Mouse (Mus musculus) stomach, postnatal 0 days (tissue): ENCODE measurements around the gene Ppm1f. TPM values are rescaled to one million over a fixed set of nuclear protein-coding genes. Genes with fewer than 3 reads are reported as not detected.
"Not testable (repeated sequence)": the region's sequence is repeated elsewhere in the genome, so short reads cannot be mapped to it uniquely, and the experiment has no call there.

Experiments
- ATAC-seq: fragments of 200-750 bp; cut with Nextera tagmentation; 2 replicates; pipeline ENCODE4 v1.8.0; 2017; ENCODE audit not compliant: low FRiP score, low TSS enrichment
- DNase-seq: peaks from one replicate; pipeline ENCODE4 v3.0.0-alpha.2; 2016; ENCODE audit warnings: low spot score
- H3K27ac ChIP-seq: fragments of 300-500 bp; sonication (generic); replicated peaks from 2 replicates; pipeline ENCODE4 v1.5.1; 2014; ENCODE audit warnings: mild to moderate bottlenecking, control low read depth
- H3K27me3 ChIP-seq: fragments of 300-500 bp; sonication (generic); 2 replicates; pipeline ENCODE4 v1.6.1; 2014; ENCODE audit warnings: low read length; ENCODE audit not compliant: control insufficient read depth, insufficient read depth
- H3K36me3 ChIP-seq: fragments of 300-500 bp; sonication (generic); 2 replicates; pipeline ENCODE4 v1.6.1; 2014; ENCODE audit warnings: low read length, mixed read lengths; ENCODE audit not compliant: control insufficient read depth, insufficient read depth
- H3K4me1 ChIP-seq: fragments of 300-500 bp; sonication (generic); replicated peaks from 2 replicates; pipeline ENCODE4 v1.6.1; 2014; ENCODE audit warnings: antibody characterized with exemption; ENCODE audit not compliant: control insufficient read depth, insufficient read depth
- H3K4me2 ChIP-seq: fragments of 300-500 bp; sonication (generic); replicated peaks from 2 replicates; pipeline ENCODE4 v1.6.1; 2014; ENCODE audit warnings: low read depth, mild to moderate bottlenecking, control low read depth, moderate library complexity
- H3K4me3 ChIP-seq: fragments of 300-500 bp; sonication (generic); 2 replicates; pipeline ENCODE4 v1.5.1; 2014; ENCODE audit warnings: low read depth, low read length, control low read depth
- H3K9ac ChIP-seq: fragments of 300-500 bp; sonication (generic); 2 replicates; pipeline ENCODE4 v1.6.1; 2014; ENCODE audit warnings: mild to moderate bottlenecking, low read length, control low read depth, mixed read lengths
- H3K9me3 ChIP-seq: fragments of 300-500 bp; sonication (generic); 2 replicates; pipeline ENCODE4 v1.6.1; 2016; ENCODE audit warnings: low read length; ENCODE audit not compliant: control insufficient read depth
- CTCF ChIP-seq: IDR thresholded peaks from 2 replicates; pipeline ENCODE4 v1.5.1; 2016; ENCODE audit warnings: antibody characterized with exemption, low read depth, mild to moderate bottlenecking, moderate library complexity
- EP300 ChIP-seq: optimal IDR thresholded peaks from 2 replicates; pipeline ENCODE3; 2016; ENCODE audit warnings: antibody characterized with exemption
- WGBS: fragments of 180-500 bp; shearing (Covaris S2); extraction: QIAGEN DNeasy Blood & Tissue Kit; methylation state at CpG from one replicate; pipeline ENCODE4 v1.1.7; 2014; 5-methylcytosine and 5-hydroxymethylcytosine counted together
- polyA plus RNA-seq: library from polyadenylated mRNA; unstranded; fragments of >200 nt; fragmentation: Nextera tagmentation; extraction: Ambion mirVana; gene quantifications from 2 replicates; pipeline ENCODE4 v1.2.1, GENCODE M21; 2015

The Ppm1f gene
- polyA plus RNA-seq, 1 experiment from 2014 or later = 5.5 TPM

GRCm38 (mm10) chr16:16913440-16913839, 17.2 kb downstream of the Ppm1f start:
- peaks cover 20% of the 10 kb centered on the region for H3K36me3 ChIP-seq
- H3K9me3 ChIP-seq = no peaks in the 10 kb centered on the region
- no peaks in the 10 kb centered on the region for H3K27me3 ChIP-seq
- 40% methylated on average over 1 of the region's 1 CpGs for WGBS
- H3K4me2 ChIP-seq = no peak overlapping the region
- no peak overlapping the region for H3K4me3 ChIP-seq
- TF ChIP-seq CTCF = no peak
- DNase-seq (no peak), ATAC-seq (no peak)
- H3K9ac ChIP-seq = 0 out of 2 replicates have a peak overlapping the region, but pooled peaks have one; percentile 13
- H3K27ac ChIP-seq = no peak overlapping the region
- H3K4me1 ChIP-seq = no peaks in the 10 kb centered on the region

GRCm38 (mm10) chr16:16918441-16919117, 22.3 kb downstream of the Ppm1f start:
- H3K9ac ChIP-seq = no peak overlapping the region
- WGBS = 91% methylated on average over 7 of the region's 7 CpGs
- H3K4me1 ChIP-seq = no peaks in the 10 kb centered on the region
- ATAC-seq (no peak), DNase-seq (no peak)
- peaks cover 15% of the 10 kb centered on the region; the same call in 1 of the 2 replicates for H3K36me3 ChIP-seq
- no peaks in the 10 kb centered on the region for H3K9me3 ChIP-seq
- no peak overlapping the region for H3K4me3 ChIP-seq
- H3K4me2 ChIP-seq = no peak overlapping the region
- H3K27ac ChIP-seq = no peak overlapping the region
- TF ChIP-seq CTCF (no peak), EP300 (no peak)
- no peaks in the 10 kb centered on the region for H3K27me3 ChIP-seq

GRCm38 (mm10) chr16:16921021-16921435, 24.8 kb downstream of the Ppm1f start:
- no peak overlapping the region for H3K27ac ChIP-seq
- H3K4me2 ChIP-seq = no peak overlapping the region
- TF ChIP-seq CTCF = peak; percentile 64
- TF ChIP-seq EP300 = no peak
- H3K4me1 ChIP-seq = no peaks in the 10 kb centered on the region
- H3K9me3 ChIP-seq = no peaks in the 10 kb centered on the region
- no peak overlapping the region for H3K4me3 ChIP-seq
- H3K9ac ChIP-seq = no peak overlapping the region
- 67% methylated on average over 3 of the region's 3 CpGs for WGBS
- DNase-seq (peak; percentile 21), ATAC-seq (no peak; the same call in 1 of the 2 replicates)
- H3K36me3 ChIP-seq = peaks cover 9% of the 10 kb centered on the region; the same call in 1 of the 2 replicates
- no peaks in the 10 kb centered on the region for H3K27me3 ChIP-seq

- no peaks in the 10 kb centered on the region for H3K4me1 ChIP-seq
- H3K9ac ChIP-seq = no peak overlapping the region
- ATAC-seq (no peak), DNase-seq (no peak)
- H3K27ac ChIP-seq = no peak overlapping the region
- H3K4me3 ChIP-seq = no peak overlapping the region
- H3K4me2 ChIP-seq = no peak overlapping the region
- H3K27me3 ChIP-seq = no peaks in the 10 kb centered on the region
- TF ChIP-seq EP300 (no peak), CTCF (no peak)
- H3K36me3 ChIP-seq = peaks cover 4% of the 10 kb centered on the region; the same call in 1 of the 2 replicates
- WGBS = 90% methylated on average over 3 of the region's 3 CpGs
- no peaks in the 10 kb centered on the region for H3K9me3 ChIP-seq
Measured at GRCm38 (mm10) chr16:16924481-16924880, 28.2 kb downstream of the Ppm1f start.

- Histone ChIP-seq H3K4me2 (no peak overlapping the region), H3K9me3 (no peaks in the 10 kb centered on the region), H3K36me3 (no peaks in the 10 kb centered on the region), H3K27ac (no peak overlapping the region), H3K27me3 (no peaks in the 10 kb centered on the region), H3K4me1 (no peaks in the 10 kb centered on the region), H3K9ac (no peak overlapping the region), H3K4me3 (no peak overlapping the region)
- TF ChIP-seq EP300 = no peak
- TF ChIP-seq CTCF = no peak
- DNase-seq (no peak), ATAC-seq (no peak)
- 77% methylated on average over 5 of the region's 5 CpGs for WGBS
Measured at GRCm38 (mm10) chr16:16926536-16926935, 30.3 kb downstream of the Ppm1f start.

GRCm38 (mm10) chr16:16928908-16929307, 32.6 kb downstream of the Ppm1f start:
- H3K4me2 ChIP-seq, H3K4me3 ChIP-seq, H3K27me3 ChIP-seq, H3K27ac ChIP-seq, H3K4me1 ChIP-seq, ATAC-seq, H3K9ac ChIP-seq, H3K9me3 ChIP-seq, H3K36me3 ChIP-seq, DNase-seq: not testable (repeated sequence)
- 73% methylated on average over 3 of the region's 3 CpGs for WGBS
